Mouse (Mus musculus): ENCODE results near the gene Tnrc6c. TPM values are rescaled to one million over a fixed set of nuclear protein-coding genes. Genes with fewer than 3 reads are reported as not detected.

Tnrc6c gene
- polyA plus RNA-seq, 1 experiment: 22.7 TPM

DNA sequence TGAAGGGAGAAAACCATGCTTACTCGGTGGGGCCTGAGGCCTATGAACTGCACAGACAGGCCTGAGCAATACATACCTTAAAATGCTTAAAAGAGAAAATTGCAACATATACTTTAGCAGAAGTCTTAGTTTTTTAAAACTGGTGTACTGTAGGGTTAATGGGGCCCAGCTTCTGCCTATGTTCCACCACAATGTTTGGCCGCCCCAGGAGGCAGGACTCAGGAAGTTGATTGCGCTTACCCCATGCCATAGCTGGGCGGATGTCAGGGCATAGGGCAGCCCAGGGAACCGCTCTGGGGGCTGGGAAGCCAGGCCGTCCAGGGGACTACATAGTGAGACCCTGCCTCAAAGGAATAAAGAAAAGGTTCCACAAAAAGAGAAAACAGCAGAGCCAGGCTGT is 42.5 kb downstream of the Tnrc6c start:
- no peak for DNase-seq (ENCODE audit: low read depth in 1 of 2, low spot score in 2 of 2)
- no peak for TF ChIP-seq CTCF (IDR thresholded peaks at IDR 0.05; ENCODE audit: extremely low read depth, insufficient read depth, insufficient read length, insufficient replicate concordance)
- TF ChIP-seq POLR2A (IDR thresholded peaks at IDR 0.05; ENCODE audit: low read depth, low read length): no peak
- Histone ChIP-seq H3K27me3 (ENCODE audit: control insufficient read depth, insufficient read depth, low read length) (no peaks in the 10 kb centered on the region), H3K27ac (ENCODE audit: insufficient read depth, low read length) (no peak overlapping the region), H3K36me3 (ENCODE audit: control insufficient read depth, insufficient read depth, low read length) (no peaks in the 10 kb centered on the region), H3K4me3 (ENCODE audit: extremely low read depth, insufficient read depth, insufficient read length) (no peak overlapping the region), H3K4me1 (ENCODE audit: control insufficient read depth, insufficient read depth, insufficient read length) (peaks cover 7% of the 10 kb centered on the region; the same call in 1 of the 2 replicates)
- WGBS: 61% methylated on average over 6 of the region's 6 CpGs

- no peak for DNase-seq (ENCODE audit: low read depth in 1 of 2, low spot score in 2 of 2)
- WGBS: 66% methylated on average over 4 of the region's 4 CpGs
- no peak overlapping the region for H3K4me3 ChIP-seq (ENCODE audit: extremely low read depth, insufficient read depth, insufficient read length)
- H3K36me3 ChIP-seq (ENCODE audit: control insufficient read depth, insufficient read depth, low read length): 0 out of 2 replicates have a peak, but pooled peaks cover 2% of the 10 kb centered on the region
- H3K27ac ChIP-seq (ENCODE audit: insufficient read depth, low read length): no peak overlapping the region
- TF ChIP-seq POLR2A (IDR thresholded peaks at IDR 0.05; ENCODE audit: low read depth, low read length) (no peak), CTCF (IDR thresholded peaks at IDR 0.05; ENCODE audit: extremely low read depth, insufficient read depth, insufficient read length, insufficient replicate concordance) (no peak)
- peaks cover 7% of the 10 kb centered on the region; the same call in 1 of the 2 replicates for H3K4me1 ChIP-seq (ENCODE audit: control insufficient read depth, insufficient read depth, insufficient read length)
- no peaks in the 10 kb centered on the region for H3K27me3 ChIP-seq (ENCODE audit: control insufficient read depth, insufficient read depth, low read length)
Observed at GRCm38 (mm10) chr11:117700871-117701270, 46.8 kb downstream of the Tnrc6c start.

GRCm38 (mm10) chr11:117706267-117706666 is 52.2 kb downstream of the Tnrc6c start:
- Histone ChIP-seq H3K4me1 (ENCODE audit: control insufficient read depth, insufficient read depth, insufficient read length) (no peaks in the 10 kb centered on the region), H3K27me3 (ENCODE audit: control insufficient read depth, insufficient read depth, low read length) (no peaks in the 10 kb centered on the region), H3K27ac (ENCODE audit: insufficient read depth, low read length) (no peak overlapping the region), H3K4me3 (ENCODE audit: extremely low read depth, insufficient read depth, insufficient read length) (no peak overlapping the region), H3K36me3 (ENCODE audit: control insufficient read depth, insufficient read depth, low read length) (0 out of 2 replicates have a peak, but pooled peaks cover 2% of the 10 kb centered on the region)
- 93% methylated on average over 2 of the region's 2 CpGs for WGBS
- no peak for DNase-seq (ENCODE audit: low read depth in 1 of 2, low spot score in 2 of 2)
- no peak for TF ChIP-seq POLR2A (IDR thresholded peaks at IDR 0.05; ENCODE audit: low read depth, low read length)

DNA sequence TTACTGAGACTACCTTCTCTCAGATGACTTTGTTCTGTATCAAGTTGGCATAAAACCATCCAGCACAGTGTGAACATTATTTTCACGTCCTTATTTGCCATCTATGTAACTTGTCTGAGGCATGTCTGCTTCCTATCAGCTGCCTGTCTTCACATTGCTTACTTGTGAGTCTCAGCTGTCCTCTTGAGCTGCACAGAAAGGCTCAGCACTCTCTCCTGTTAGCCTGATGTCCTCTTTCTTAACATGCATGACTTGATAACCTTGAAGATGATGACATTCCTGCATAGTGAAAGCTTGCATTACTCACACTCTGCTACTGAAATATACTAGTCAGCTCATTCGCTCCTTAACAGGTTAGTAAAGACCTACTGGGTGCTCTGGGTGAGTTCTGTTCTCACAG is 53.1 kb downstream of the Tnrc6c start:
- 0 out of 2 replicates have a peak, but pooled peaks cover 2% of the 10 kb centered on the region for H3K36me3 ChIP-seq (ENCODE audit: control insufficient read depth, insufficient read depth, low read length)
- no peak for DNase-seq (ENCODE audit: low read depth in 1 of 2, low spot score in 2 of 2)
- WGBS: 89% methylated on average over 2 of the region's 2 CpGs
- no peaks in the 10 kb centered on the region for H3K4me1 ChIP-seq (ENCODE audit: control insufficient read depth, insufficient read depth, insufficient read length)
- TF ChIP-seq CTCF (IDR thresholded peaks at IDR 0.05; ENCODE audit: extremely low read depth, insufficient read depth, insufficient read length, insufficient replicate concordance) (no peak), POLR2A (IDR thresholded peaks at IDR 0.05; ENCODE audit: low read depth, low read length) (no peak)
- H3K27ac ChIP-seq (ENCODE audit: insufficient read depth, low read length): no peak overlapping the region
- no peaks in the 10 kb centered on the region for H3K27me3 ChIP-seq (ENCODE audit: control insufficient read depth, insufficient read depth, low read length)
- H3K4me3 ChIP-seq (ENCODE audit: extremely low read depth, insufficient read depth, insufficient read length): no peak overlapping the region

DNA sequence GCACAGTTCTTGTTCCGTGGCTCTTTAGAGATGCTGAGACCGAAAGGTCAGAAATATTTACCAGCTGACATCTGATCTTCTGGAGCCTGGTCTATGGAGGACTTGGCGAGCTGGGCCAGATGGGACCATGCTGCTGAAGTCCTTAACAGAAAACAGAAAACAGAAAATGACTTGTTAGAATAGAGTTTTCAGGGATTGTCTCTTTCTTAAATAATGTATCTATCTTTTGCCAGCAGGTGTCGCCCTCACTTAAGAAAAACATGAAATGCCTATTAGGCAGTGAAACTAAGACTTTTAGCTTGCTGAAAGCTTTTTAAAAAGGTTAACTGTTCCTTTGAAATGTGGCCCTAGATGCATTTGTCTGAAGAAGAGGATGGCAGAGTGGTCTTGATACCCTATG is 55.2 kb downstream of the Tnrc6c start:
- H3K4me3 ChIP-seq (ENCODE audit: extremely low read depth, insufficient read depth, insufficient read length): no peak overlapping the region
- DNase-seq (ENCODE audit: low read depth in 1 of 2, low spot score in 2 of 2): peak; percentile 44 to 56
- TF ChIP-seq CTCF (IDR thresholded peaks at IDR 0.05; ENCODE audit: extremely low read depth, insufficient read depth, insufficient read length, insufficient replicate concordance) (no peak), POLR2A (IDR thresholded peaks at IDR 0.05; ENCODE audit: low read depth, low read length) (no peak)
- H3K27ac ChIP-seq (ENCODE audit: insufficient read depth, low read length): no peak overlapping the region
- H3K27me3 ChIP-seq (ENCODE audit: control insufficient read depth, insufficient read depth, low read length): no peaks in the 10 kb centered on the region
- no peaks in the 10 kb centered on the region for H3K4me1 ChIP-seq (ENCODE audit: control insufficient read depth, insufficient read depth, insufficient read length)
- peaks cover 5% of the 10 kb centered on the region; the same call in 1 of the 2 replicates for H3K36me3 ChIP-seq (ENCODE audit: control insufficient read depth, insufficient read depth, low read length)
- 58% methylated on average over 4 of the region's 4 CpGs for WGBS

DNA sequence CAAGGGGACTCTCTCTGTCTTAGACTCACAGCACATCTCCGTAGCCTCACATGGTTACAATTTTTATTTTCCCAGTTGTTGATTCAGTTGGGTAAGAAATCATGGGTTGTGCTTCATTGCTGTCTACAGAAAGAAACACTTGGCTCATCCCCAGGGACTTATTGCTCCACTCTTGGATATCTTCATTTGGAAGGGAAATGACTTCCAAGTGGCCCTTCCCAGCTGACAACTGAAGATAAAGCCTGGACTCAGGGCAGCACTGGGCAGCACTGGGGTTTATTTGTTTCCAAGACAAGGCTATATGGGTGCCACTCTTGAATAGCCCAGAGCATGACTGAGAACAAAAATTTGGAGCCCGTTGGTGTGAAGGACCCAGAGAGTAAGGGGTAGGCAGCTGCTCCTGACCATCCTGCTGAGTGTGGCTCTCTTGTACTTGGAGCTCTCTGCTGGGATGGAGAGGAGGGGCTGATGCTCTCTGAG is 56.8 kb downstream of the Tnrc6c start:
- H3K36me3 ChIP-seq (ENCODE audit: control insufficient read depth, insufficient read depth, low read length): peaks cover 9% of the 10 kb centered on the region
- H3K27ac ChIP-seq (ENCODE audit: insufficient read depth, low read length): no peak overlapping the region; the same call in 1 of the 2 replicates
- H3K4me1 ChIP-seq (ENCODE audit: control insufficient read depth, insufficient read depth, insufficient read length): no peaks in the 10 kb centered on the region
- no peaks in the 10 kb centered on the region for H3K27me3 ChIP-seq (ENCODE audit: control insufficient read depth, insufficient read depth, low read length)
- no peak for DNase-seq (ENCODE audit: low read depth in 1 of 2, low spot score in 2 of 2)
- no peak overlapping the region for H3K4me3 ChIP-seq (ENCODE audit: extremely low read depth, insufficient read depth, insufficient read length)
- TF ChIP-seq POLR2A (IDR thresholded peaks at IDR 0.05; ENCODE audit: low read depth, low read length): no peak
- TF ChIP-seq CTCF (IDR thresholded peaks at IDR 0.05; ENCODE audit: extremely low read depth, insufficient read depth, insufficient read length, insufficient replicate concordance): no peak
- 90% methylated on average over 2 of the region's 2 CpGs for WGBS

DNA sequence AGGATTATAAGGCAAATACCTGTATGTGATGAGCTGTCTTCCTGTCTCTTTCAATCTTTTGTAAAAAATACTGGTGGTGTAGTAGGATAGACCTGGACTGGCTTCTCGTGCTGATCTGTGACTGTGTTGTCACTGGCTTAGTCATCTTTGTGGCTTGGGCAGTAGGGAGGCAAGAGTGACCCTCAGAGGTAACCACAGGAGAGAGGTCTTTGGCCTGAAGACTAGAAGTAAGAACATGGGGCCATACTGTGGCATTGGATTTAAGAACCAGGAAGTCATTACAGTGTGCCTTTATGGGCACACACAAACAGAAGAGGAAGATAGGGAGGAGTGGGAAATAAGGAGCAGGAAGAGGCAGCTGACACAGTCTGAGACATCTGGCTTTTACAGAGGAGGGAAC is 58.0 kb downstream of the Tnrc6c start:
- TF ChIP-seq CTCF (IDR thresholded peaks at IDR 0.05; ENCODE audit: extremely low read depth, insufficient read depth, insufficient read length, insufficient replicate concordance): no peak
- no peak for TF ChIP-seq POLR2A (IDR thresholded peaks at IDR 0.05; ENCODE audit: low read depth, low read length)
- peaks cover 10% of the 10 kb centered on the region for H3K36me3 ChIP-seq (ENCODE audit: control insufficient read depth, insufficient read depth, low read length)
- WGBS: 79% methylated on average over 1 of the region's 1 CpGs

More for the DNA sequence above, 58.0 kb downstream of the Tnrc6c start:
- no peaks in the 10 kb centered on the region for H3K4me1 ChIP-seq (ENCODE audit: control insufficient read depth, insufficient read depth, insufficient read length)
- no peak overlapping the region for H3K27ac ChIP-seq (ENCODE audit: insufficient read depth, low read length)
- no peak for DNase-seq (ENCODE audit: low read depth in 1 of 2, low spot score in 2 of 2)
- no peaks in the 10 kb centered on the region for H3K27me3 ChIP-seq (ENCODE audit: control insufficient read depth, insufficient read depth, low read length)
- no peak overlapping the region for H3K4me3 ChIP-seq (ENCODE audit: extremely low read depth, insufficient read depth, insufficient read length)
